Mouse (Mus musculus) cortical plate, adult 2 months (tissue): ENCODE measurements around the gene Pum3. TPM values are rescaled to one million over a fixed set of nuclear protein-coding genes. Genes with fewer than 3 reads are reported as not detected.
"Not testable (repeated sequence)": the region's sequence is repeated elsewhere in the genome, so short reads cannot be mapped to it uniquely, and the experiment has no call there.

ENCODE experiments used
- H3K27ac ChIP-seq: fragments of 200-500 bp; 2 replicates; pipeline ENCODE4 v1.5.1; 2012; ENCODE audit warnings: low read length, control low read depth, inconsistent platforms; ENCODE audit not compliant: insufficient read depth
- H3K4me1 ChIP-seq: fragments of 200-500 bp; 2 replicates; pipeline ENCODE4 v1.6.1; 2011; ENCODE audit warnings: low read length; ENCODE audit not compliant: control insufficient read depth, insufficient read depth
- H3K4me3 ChIP-seq: fragments of 200-500 bp; 2 replicates; pipeline ENCODE4 v1.5.1; 2011; ENCODE audit warnings: mild to moderate bottlenecking, low read length, control low read depth; ENCODE audit not compliant: insufficient read depth
- CTCF ChIP-seq: fragments of 200-500 bp; IDR thresholded peaks from 2 replicates; pipeline ENCODE4 v1.5.1; 2011; ENCODE audit warnings: mild to moderate bottlenecking, control low read depth, low read length; ENCODE audit not compliant: insufficient read depth; ENCODE audit errors: extremely low read depth
- POLR2A ChIP-seq: fragments of 200-500 bp; IDR thresholded peaks from 2 replicates; pipeline ENCODE4 v1.6.1; 2011; ENCODE audit warnings: mild to moderate bottlenecking, low read length, control low read depth; ENCODE audit not compliant: insufficient read depth; ENCODE audit errors: extremely low read depth
- polyA plus RNA-seq: library from polyadenylated mRNA; depleted of rRNA; stranded (reverse); fragments of >200 nt; gene quantifications from 2 replicates; pipeline ENCODE4 v1.2.3, GENCODE M21; 2012

Gene Pum3
- polyA plus RNA-seq, 1 experiment: 22.8 TPM

- TF ChIP-seq POLR2A: no peak
- Histone ChIP-seq H3K27ac (no peak overlapping the region), H3K4me3 (no peak overlapping the region)
Observed at GRCm38 (mm10) chr19:27396719-27397118, 32.9 kb downstream of the Pum3 start.

DNA sequence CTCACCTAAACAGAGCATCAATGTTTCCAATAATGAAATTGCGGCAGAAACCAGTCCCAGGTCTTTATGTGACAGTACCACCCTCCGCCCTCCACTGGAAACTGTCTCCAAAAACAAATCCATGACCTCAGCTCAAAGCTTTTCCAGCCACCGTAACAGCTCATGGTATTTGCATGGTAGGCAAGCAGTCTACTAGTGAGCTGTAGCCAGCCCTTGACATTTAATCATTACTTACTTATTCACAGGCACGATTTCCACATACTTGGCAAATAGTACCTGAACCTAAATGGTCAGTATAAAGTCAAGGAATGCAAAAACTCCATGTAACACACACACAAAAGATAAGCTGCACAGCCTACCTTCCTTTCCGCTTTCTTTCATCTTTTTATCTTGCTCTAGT lies 33.7 kb downstream of the Pum3 start:
- TF ChIP-seq CTCF (no peak), POLR2A (no peak)
- peaks cover 2% of the 10 kb centered on the region; the same call in 1 of the 2 replicates for H3K4me1 ChIP-seq
- no peak overlapping the region for H3K27ac ChIP-seq
- no peak overlapping the region for H3K4me3 ChIP-seq

More at GRCm38 (mm10) chr19:27396719-27397118, 32.9 kb downstream of the Pum3 start:
- no peaks in the 10 kb centered on the region for H3K4me1 ChIP-seq

- TF ChIP-seq CTCF: no peak
- no peak for TF ChIP-seq POLR2A
- no peak overlapping the region for H3K4me3 ChIP-seq
Observed at GRCm38 (mm10) chr19:27395481-27395880, 34.1 kb downstream of the Pum3 start.

DNA sequence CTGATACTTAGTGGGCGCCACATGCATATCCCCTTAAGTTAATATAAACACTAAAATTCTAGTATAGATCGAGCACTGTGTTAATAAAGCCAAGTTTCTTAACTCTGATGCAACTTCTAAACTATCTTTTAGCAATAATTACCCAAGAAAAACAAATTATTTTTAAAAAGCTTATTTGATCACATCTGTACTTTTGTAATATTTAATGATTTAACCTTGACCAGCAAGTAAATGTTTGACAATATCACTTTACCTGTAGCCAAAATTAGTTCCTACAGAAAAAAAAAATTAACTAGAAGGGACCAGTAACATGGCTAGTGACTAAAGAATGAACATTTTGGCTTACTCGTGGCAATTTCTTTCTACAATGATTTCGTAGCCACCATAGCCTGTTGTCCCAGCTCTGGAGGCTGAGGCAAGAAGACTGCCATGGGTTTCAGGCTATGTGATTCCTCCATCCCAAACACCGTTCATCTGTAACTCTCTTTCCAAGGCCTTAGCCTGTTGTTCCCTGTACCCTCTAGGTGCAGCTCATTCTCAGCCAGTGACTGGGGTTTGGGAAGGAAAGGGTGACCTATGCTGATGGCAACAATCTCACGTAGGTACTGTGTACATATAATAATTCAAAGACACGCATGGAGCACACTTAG lies 35.2 kb downstream of the Pum3 start:
- H3K4me1 ChIP-seq: peaks cover 2% of the 10 kb centered on the region; the same call in 1 of the 2 replicates
- H3K27ac ChIP-seq: no peak overlapping the region
- no peak for TF ChIP-seq CTCF
- TF ChIP-seq POLR2A: no peak
- no peak overlapping the region for H3K4me3 ChIP-seq

More at GRCm38 (mm10) chr19:27395481-27395880, 34.1 kb downstream of the Pum3 start:
- H3K27ac ChIP-seq: no peak overlapping the region
- H3K4me1 ChIP-seq: peaks cover 2% of the 10 kb centered on the region; the same call in 1 of the 2 replicates

- Histone ChIP-seq H3K27ac (no peak overlapping the region), H3K4me3 (no peak overlapping the region), H3K4me1 (peaks cover 2% of the 10 kb centered on the region; the same call in 1 of the 2 replicates)
- TF ChIP-seq CTCF (no peak), POLR2A (no peak)
Observed at GRCm38 (mm10) chr19:27392431-27392830, 37.2 kb downstream of the Pum3 start.

DNA sequence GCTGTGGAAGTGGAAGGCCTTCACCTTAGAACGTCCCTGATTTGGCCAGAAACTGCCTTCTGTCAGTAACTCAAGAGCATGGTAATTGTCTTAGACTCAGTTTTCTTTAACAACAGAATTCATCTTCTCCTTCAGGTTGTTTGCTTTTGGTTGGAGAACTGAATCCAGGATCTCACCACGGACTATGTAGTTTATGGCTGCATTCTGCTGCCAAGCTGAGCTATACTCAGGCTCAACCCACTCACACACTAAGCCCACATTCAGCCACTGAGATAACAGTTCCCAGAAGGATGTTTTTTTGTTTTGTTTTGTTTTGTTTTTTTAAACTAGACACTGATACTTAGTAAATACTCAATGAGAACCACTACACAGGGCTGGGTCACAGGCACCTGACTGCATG lies 38.3 kb downstream of the Pum3 start:
- peaks cover 2% of the 10 kb centered on the region; the same call in 1 of the 2 replicates for H3K4me1 ChIP-seq
- no peak overlapping the region for H3K27ac ChIP-seq
- no peak for TF ChIP-seq CTCF
- TF ChIP-seq POLR2A: no peak
- H3K4me3 ChIP-seq: no peak overlapping the region

- H3K4me3 ChIP-seq, H3K4me1 ChIP-seq, H3K27ac ChIP-seq: not testable (repeated sequence)
Observed at GRCm38 (mm10) chr19:27389566-27389965, 40.1 kb downstream of the Pum3 start.

DNA sequence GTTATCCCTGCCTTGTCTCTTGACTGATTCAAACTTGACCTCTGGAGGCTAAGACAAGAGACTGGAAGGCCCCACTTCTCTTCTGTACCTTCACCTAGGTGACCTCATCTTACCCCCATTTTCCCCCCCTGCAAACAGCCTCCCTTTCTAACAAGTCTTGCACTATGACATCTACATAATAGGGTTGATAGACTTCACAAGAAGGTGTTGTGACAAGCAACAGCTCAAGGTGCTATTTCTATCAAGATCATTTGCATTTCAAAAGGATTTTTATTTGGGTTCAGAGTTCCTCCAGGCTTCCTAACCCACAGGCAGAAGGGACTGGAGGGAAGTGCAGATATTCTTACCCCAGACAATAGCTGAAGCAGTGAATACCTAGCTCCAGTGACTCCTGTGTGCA lies 44.3 kb downstream of the Pum3 start:
- Histone ChIP-seq H3K4me1 (no peaks in the 10 kb centered on the region), H3K27ac (no peak overlapping the region), H3K4me3 (no peak overlapping the region)
- TF ChIP-seq CTCF: no peak
- TF ChIP-seq POLR2A: no peak

DNA sequence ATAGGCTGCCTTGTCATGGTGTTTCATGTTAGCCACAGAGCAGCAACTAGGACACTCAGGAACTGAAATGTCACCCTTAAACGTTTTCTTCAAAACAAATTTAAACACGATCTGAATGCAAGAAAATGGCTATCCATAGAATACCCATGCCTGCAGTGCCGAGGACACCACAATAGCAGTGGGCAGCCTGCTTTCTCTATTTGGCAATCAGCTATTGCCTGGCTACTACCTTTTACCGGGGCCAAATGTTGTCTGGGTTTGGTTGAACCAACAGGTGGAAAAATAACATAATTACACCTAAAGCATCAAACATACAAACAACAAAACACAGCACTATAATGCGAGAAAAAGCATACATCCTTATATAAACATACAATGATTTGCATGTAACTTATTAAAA lies 46.4 kb downstream of the Pum3 start:
- no peak overlapping the region for H3K27ac ChIP-seq
- no peak overlapping the region for H3K4me3 ChIP-seq
- no peaks in the 10 kb centered on the region for H3K4me1 ChIP-seq
- TF ChIP-seq POLR2A (no peak), CTCF (no peak)

DNA sequence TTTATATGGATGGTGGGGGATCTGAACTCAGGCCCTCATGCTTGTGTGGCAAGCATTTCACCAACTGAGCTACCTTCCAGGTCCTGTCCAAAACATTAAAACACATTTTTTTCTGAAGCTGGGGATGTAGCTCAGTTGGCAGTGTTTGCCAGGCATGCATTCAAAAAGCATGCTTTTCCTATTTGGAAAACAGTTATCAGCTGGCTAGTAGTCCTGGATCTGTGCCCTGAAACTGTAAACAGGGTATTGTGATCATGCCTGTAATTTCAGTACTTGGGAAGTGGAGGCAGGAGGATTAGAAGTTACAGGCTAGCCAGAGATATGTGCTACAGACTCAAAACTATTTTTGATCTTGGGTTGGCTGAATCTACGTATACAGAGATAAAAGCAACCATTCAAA lies 47.5 kb downstream of the Pum3 start:
- H3K27ac ChIP-seq: no peak overlapping the region
- H3K4me3 ChIP-seq: no peak overlapping the region
- TF ChIP-seq CTCF (no peak), POLR2A (no peak)
- no peaks in the 10 kb centered on the region for H3K4me1 ChIP-seq

DNA sequence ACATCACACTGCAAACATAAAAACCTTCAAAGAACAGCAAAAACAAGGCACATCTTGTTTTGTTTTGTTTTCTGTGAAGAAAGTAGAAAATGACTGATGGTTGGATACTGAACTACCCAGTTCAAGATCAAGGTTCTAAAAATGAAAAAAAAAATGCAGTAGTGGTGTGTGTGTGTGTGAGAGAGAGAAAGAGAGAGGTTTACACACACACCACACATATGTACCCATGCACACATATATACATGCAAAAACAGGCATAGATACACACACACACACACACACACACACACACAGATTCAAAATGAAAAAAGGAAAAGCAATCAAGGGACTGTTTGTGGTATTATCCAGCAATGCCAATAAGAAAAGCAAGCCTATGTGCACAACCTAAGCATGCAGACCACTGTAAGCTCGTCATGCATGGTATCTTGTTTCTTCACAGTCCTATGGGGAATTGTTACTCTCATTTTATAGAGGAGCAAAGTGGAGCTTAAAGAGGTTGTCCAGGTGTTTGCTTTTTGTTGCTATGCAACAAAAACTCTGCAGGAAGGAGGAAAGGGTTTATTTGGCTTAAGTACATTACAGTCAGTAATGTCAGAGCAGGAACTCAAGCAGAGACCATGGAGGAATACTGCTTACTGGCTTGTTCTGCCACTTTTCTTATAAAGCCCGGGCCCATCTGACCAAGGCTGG lies 49.8 kb downstream of the Pum3 start:
- Histone ChIP-seq H3K4me3 (no peak overlapping the region), H3K4me1 (no peaks in the 10 kb centered on the region), H3K27ac (no peak overlapping the region)
- TF ChIP-seq CTCF (no peak), POLR2A (no peak)
